Mouse (Mus musculus) hindbrain, embryonic 14.5 days (tissue): Measurements from ENCODE around the gene Gimap9. TPM values are rescaled to one million over a fixed set of nuclear protein-coding genes. Genes with fewer than 3 reads are reported as not detected.

Experiments
- ATAC-seq: fragments of 200-750 bp; cut with Nextera tagmentation; 2 replicates; pipeline ENCODE4 v1.8.0; 2017; ENCODE audit warnings: moderate number of reproducible peaks, mild to moderate bottlenecking, moderate TSS enrichment, moderate library complexity; ENCODE audit not compliant: low FRiP score
- DNase-seq: peaks from one replicate; pipeline ENCODE4 v3.0.0-alpha.2; 2015; ENCODE audit warnings: low spot score
- H3K27ac ChIP-seq: fragments of 300-500 bp; sonication (generic); 2 replicates; pipeline ENCODE4 v1.5.1; 2014; ENCODE audit warnings: mild to moderate bottlenecking, moderate library complexity
- H3K27me3 ChIP-seq: fragments of 300-500 bp; sonication (generic); 2 replicates; pipeline ENCODE4 v1.6.1; 2014; ENCODE audit warnings: mild to moderate bottlenecking, low read length, mixed read lengths; ENCODE audit not compliant: control insufficient read depth, insufficient read depth
- H3K36me3 ChIP-seq: fragments of 300-500 bp; sonication (generic); replicated peaks from 2 replicates; pipeline ENCODE4 v1.6.1; 2014; ENCODE audit not compliant: control insufficient read depth, insufficient read depth
- H3K4me1 ChIP-seq: fragments of 300-500 bp; sonication (generic); replicated peaks from 2 replicates; pipeline ENCODE4 v1.6.1; 2014; ENCODE audit warnings: antibody characterized with exemption, low read length, mixed read lengths; ENCODE audit not compliant: control insufficient read depth, insufficient read depth
- H3K4me2 ChIP-seq: fragments of 300-500 bp; sonication (generic); replicated peaks from 2 replicates; pipeline ENCODE4 v1.6.1; 2014; ENCODE audit warnings: mild to moderate bottlenecking, moderate library complexity
- H3K4me3 ChIP-seq: fragments of 300-500 bp; sonication (generic); replicated peaks from 2 replicates; pipeline ENCODE4 v1.5.1; 2014; ENCODE audit warnings: mild to moderate bottlenecking, low read length
- H3K9ac ChIP-seq: fragments of 300-500 bp; sonication (generic); 2 replicates; pipeline ENCODE4 v1.6.1; 2014
- H3K9me3 ChIP-seq: fragments of 300-500 bp; sonication (generic); 2 replicates; pipeline ENCODE4 v1.6.1; 2016; ENCODE audit warnings: low read length; ENCODE audit not compliant: control insufficient read depth
- WGBS: fragments of 180-500 bp; shearing (Covaris S2); extraction: QIAGEN DNeasy Blood & Tissue Kit; methylation state at CpG from one replicate; pipeline ENCODE4 v1.1.7; 2014; 5-methylcytosine and 5-hydroxymethylcytosine counted together
- polyA plus RNA-seq: library from polyadenylated mRNA; unstranded; fragments of >200 nt; fragmentation: Nextera tagmentation; extraction: Ambion mirVana; gene quantifications from 2 replicates; pipeline ENCODE4 v1.2.1, GENCODE M21; 2014

Gimap9 gene
- polyA plus RNA-seq, 1 experiment from 2014 or later = 1.6 TPM

GRCm38 (mm10) chr6:48647611-48648010, 28.3 kb upstream of the Gimap9 start:
- H3K4me1 ChIP-seq = no peaks in the 10 kb centered on the region
- no peak overlapping the region for H3K9ac ChIP-seq
- no peaks in the 10 kb centered on the region for H3K36me3 ChIP-seq
- no peaks in the 10 kb centered on the region for H3K27me3 ChIP-seq
- no peak overlapping the region for H3K27ac ChIP-seq
- no peak overlapping the region for H3K4me2 ChIP-seq
- no peak for ATAC-seq
- H3K4me3 ChIP-seq = no peak overlapping the region
- no peak for DNase-seq
- no peaks in the 10 kb centered on the region for H3K9me3 ChIP-seq
- WGBS = 90% methylated on average over 2 of the region's 2 CpGs

GRCm38 (mm10) chr6:48648779-48649178, 27.1 kb upstream of the Gimap9 start:
- 86% methylated on average over 4 of the region's 4 CpGs for WGBS
- no peak for DNase-seq
- H3K36me3 ChIP-seq = no peaks in the 10 kb centered on the region

GRCm38 (mm10) chr6:48650041-48650440, 25.9 kb upstream of the Gimap9 start:
- no peak for ATAC-seq
- WGBS = 92% methylated on average over 9 of the region's 9 CpGs

More at GRCm38 (mm10) chr6:48648779-48649178, 27.1 kb upstream of the Gimap9 start:
- Histone ChIP-seq H3K4me2 (no peak overlapping the region), H3K4me1 (no peaks in the 10 kb centered on the region), H3K27me3 (no peaks in the 10 kb centered on the region), H3K27ac (no peak overlapping the region), H3K4me3 (no peak overlapping the region), H3K9me3 (no peaks in the 10 kb centered on the region), H3K9ac (no peak overlapping the region)
- no peak for ATAC-seq

GRCm38 (mm10) chr6:48658721-48659120, 17.2 kb upstream of the Gimap9 start:
- Histone ChIP-seq H3K4me3 (no peak overlapping the region), H3K9ac (no peak overlapping the region), H3K4me2 (no peak overlapping the region), H3K9me3 (no peaks in the 10 kb centered on the region), H3K4me1 (no peaks in the 10 kb centered on the region), H3K36me3 (no peaks in the 10 kb centered on the region), H3K27ac (no peak overlapping the region), H3K27me3 (no peaks in the 10 kb centered on the region)
- no peak for ATAC-seq
- WGBS = 83% methylated on average over 5 of the region's 5 CpGs
- no peak for DNase-seq

More at GRCm38 (mm10) chr6:48650041-48650440, 25.9 kb upstream of the Gimap9 start:
- H3K9me3 ChIP-seq = no peaks in the 10 kb centered on the region
- no peaks in the 10 kb centered on the region for H3K36me3 ChIP-seq
- no peak overlapping the region for H3K4me2 ChIP-seq
- no peak overlapping the region for H3K27ac ChIP-seq
- no peak overlapping the region for H3K9ac ChIP-seq
- H3K4me1 ChIP-seq = no peaks in the 10 kb centered on the region
- H3K27me3 ChIP-seq = no peaks in the 10 kb centered on the region
- no peak overlapping the region for H3K4me3 ChIP-seq
- no peak for DNase-seq

GRCm38 (mm10) chr6:48664750-48665149, 11.2 kb upstream of the Gimap9 start:
- no peak for ATAC-seq
- Histone ChIP-seq H3K9ac (no peak overlapping the region), H3K4me2 (no peak overlapping the region), H3K9me3 (no peaks in the 10 kb centered on the region), H3K27me3 (no peaks in the 10 kb centered on the region), H3K4me3 (no peak overlapping the region), H3K4me1 (no peaks in the 10 kb centered on the region), H3K27ac (no peak overlapping the region), H3K36me3 (no peaks in the 10 kb centered on the region)
- 90% methylated on average over 4 of the region's 4 CpGs for WGBS
- no peak for DNase-seq

- Histone ChIP-seq H3K27ac (no peak overlapping the region), H3K4me3 (no peak overlapping the region), H3K9ac (no peak overlapping the region), H3K36me3 (no peaks in the 10 kb centered on the region), H3K27me3 (no peaks in the 10 kb centered on the region), H3K4me2 (no peak overlapping the region), H3K9me3 (no peaks in the 10 kb centered on the region), H3K4me1 (no peaks in the 10 kb centered on the region)
- WGBS = 92% methylated on average over 9 of the region's 9 CpGs
- no peak for DNase-seq
- no peak for ATAC-seq
Observed at GRCm38 (mm10) chr6:48665471-48665870, 10.5 kb upstream of the Gimap9 start.

- H3K9me3 ChIP-seq = no peaks in the 10 kb centered on the region
- no peak overlapping the region for H3K4me3 ChIP-seq
- H3K27me3 ChIP-seq = no peaks in the 10 kb centered on the region
- no peak overlapping the region for H3K27ac ChIP-seq
- no peak for ATAC-seq
- no peaks in the 10 kb centered on the region for H3K4me1 ChIP-seq
- no peak overlapping the region for H3K4me2 ChIP-seq
- H3K9ac ChIP-seq = no peak overlapping the region
- no peaks in the 10 kb centered on the region for H3K36me3 ChIP-seq
- WGBS = 67% methylated on average over 7 of the region's 7 CpGs
- no peak for DNase-seq
Observed at GRCm38 (mm10) chr6:48666159-48666586, 9.8 kb upstream of the Gimap9 start.

- H3K4me1 ChIP-seq = no peaks in the 10 kb centered on the region
- no peaks in the 10 kb centered on the region for H3K9me3 ChIP-seq
- no peak overlapping the region for H3K4me3 ChIP-seq
- H3K4me2 ChIP-seq = no peak overlapping the region
- no peaks in the 10 kb centered on the region for H3K27me3 ChIP-seq
- ATAC-seq (no peak), DNase-seq (no peak)
- no peak overlapping the region for H3K27ac ChIP-seq
- H3K36me3 ChIP-seq = no peaks in the 10 kb centered on the region
- H3K9ac ChIP-seq = no peak overlapping the region
Observed at GRCm38 (mm10) chr6:48668022-48668421, 7.9 kb upstream of the Gimap9 start.

- Histone ChIP-seq H3K4me2 (no peak overlapping the region), H3K4me3 (no peak overlapping the region), H3K27me3 (no peaks in the 10 kb centered on the region), H3K36me3 (no peaks in the 10 kb centered on the region), H3K9me3 (no peaks in the 10 kb centered on the region), H3K9ac (no peak overlapping the region), H3K4me1 (no peaks in the 10 kb centered on the region), H3K27ac (no peak overlapping the region)
- DNase-seq (no peak), ATAC-seq (no peak)
- WGBS = 75% methylated on average over 2 of the region's 2 CpGs
Observed at GRCm38 (mm10) chr6:48669446-48669969, 6.4 kb upstream of the Gimap9 start.
